Mouse (Mus musculus) embryonic facial prominence, embryonic 14.5 days (tissue): ENCODE results near the gene Gm20852. TPM values are rescaled to one million over a fixed set of nuclear protein-coding genes. Genes with fewer than 3 reads are reported as not detected.
"Not testable (repeated sequence)": the region's sequence is repeated elsewhere in the genome, so short reads cannot be mapped to it uniquely, and the experiment has no call there.

Experiments
- ATAC-seq: fragments of 200-750 bp; cut with Nextera tagmentation; 2 replicates; pipeline ENCODE4 v1.8.0; 2017; ENCODE audit warnings: low read depth, moderate number of reproducible peaks, moderate TSS enrichment
- DNase-seq: peaks from one replicate; pipeline ENCODE4 v3.0.0-alpha.2; 2015; ENCODE audit warnings: low spot score
- H3K27ac ChIP-seq: fragments of 300-500 bp; sonication (generic); replicated peaks from 2 replicates; pipeline ENCODE4 v1.5.1; 2014; ENCODE audit warnings: low read depth, mild to moderate bottlenecking, low read length, moderate library complexity
- H3K27me3 ChIP-seq: fragments of 300-500 bp; sonication (generic); replicated peaks from 2 replicates; pipeline ENCODE4 v1.6.1; 2014; ENCODE audit warnings: low read length; ENCODE audit not compliant: control insufficient read depth, insufficient read depth
- H3K36me3 ChIP-seq: fragments of 300-500 bp; sonication (generic); 2 replicates; pipeline ENCODE4 v1.6.1; 2014; ENCODE audit warnings: low read length, mixed read lengths; ENCODE audit not compliant: control insufficient read depth, insufficient read depth
- H3K4me1 ChIP-seq: fragments of 300-500 bp; sonication (generic); 2 replicates; pipeline ENCODE4 v1.6.1; 2014; ENCODE audit warnings: antibody characterized with exemption, low read length; ENCODE audit not compliant: control insufficient read depth, insufficient read depth
- H3K4me2 ChIP-seq: fragments of 300-500 bp; sonication (generic); 2 replicates; pipeline ENCODE4 v1.6.1; 2014; ENCODE audit warnings: low read depth, mild to moderate bottlenecking, low read length, moderate library complexity, mixed read lengths
- H3K4me3 ChIP-seq: fragments of 300-500 bp; sonication (generic); 2 replicates; pipeline ENCODE4 v1.5.1; 2014; ENCODE audit warnings: low read depth, mild to moderate bottlenecking, low read length
- H3K9ac ChIP-seq: fragments of 300-500 bp; sonication (generic); 2 replicates; pipeline ENCODE4 v1.6.1; 2014; ENCODE audit warnings: low read depth, mild to moderate bottlenecking, low read length, moderate library complexity, mixed read lengths
- H3K9me3 ChIP-seq: fragments of 300-500 bp; sonication (generic); 2 replicates; pipeline ENCODE4 v1.6.1; 2016; ENCODE audit warnings: low read length; ENCODE audit not compliant: control insufficient read depth
- WGBS: fragments of 180-500 bp; shearing (Covaris S2); extraction: QIAGEN DNeasy Blood & Tissue Kit; methylation state at CpG from one replicate; pipeline ENCODE4 v1.1.7; 2014; 5-methylcytosine and 5-hydroxymethylcytosine counted together
- polyA plus RNA-seq: library from polyadenylated mRNA; unstranded; fragments of >200 nt; fragmentation: Nextera tagmentation; extraction: Ambion mirVana; gene quantifications from 2 replicates; pipeline ENCODE4 v1.2.1, GENCODE M21; 2014

Gm20852 gene
- not detected in 2 replicates for polyA plus RNA-seq

DNA sequence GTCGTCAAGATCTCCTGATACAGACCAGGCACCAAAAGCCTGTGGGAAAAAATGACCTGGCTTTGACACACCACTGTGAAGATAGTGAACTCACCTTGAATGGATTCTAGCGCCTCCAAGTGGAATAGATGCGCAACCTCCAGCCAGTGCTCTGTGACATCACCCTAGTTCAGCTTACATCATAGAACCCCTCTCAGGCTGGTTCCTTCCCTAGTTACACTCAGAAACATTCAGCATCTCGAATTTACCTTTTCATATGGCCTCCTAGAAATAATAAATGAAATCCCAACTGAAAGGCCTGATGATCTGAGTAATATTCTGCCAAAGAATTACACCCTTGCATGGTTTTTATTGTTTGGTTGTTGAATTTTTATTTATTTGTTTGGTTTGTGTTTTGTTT, at the start of gene Gm20852:
Gm20852 (minus strand) TSS at position 101 of the 400 bp plus-strand sequence.
- not testable (repeated sequence) for H3K9me3 ChIP-seq, H3K9ac ChIP-seq, H3K4me1 ChIP-seq, H3K36me3 ChIP-seq, H3K4me2 ChIP-seq, ATAC-seq, H3K27me3 ChIP-seq, DNase-seq, H3K4me3 ChIP-seq, H3K27ac ChIP-seq
- no CpG with 5 or more reads among the region's 4 CpGs for WGBS
